Mouse (Mus musculus) MEL (cell line): ENCODE data around the gene Nop2. TPM values are rescaled to one million over a fixed set of nuclear protein-coding genes. Genes with fewer than 3 reads are reported as not detected.
A peak's percentile ranks its signal among the peaks of the same experiment; 100 is the strongest.

Source experiments
- DNase-seq: peaks from one replicate; pipeline ENCODE4 v3.0.0; 2011; ENCODE audit warnings: low read depth, low spot score
- H3K27ac ChIP-seq: 2 replicates; pipeline ENCODE4 v1.5.1; 2012; ENCODE audit warnings: low read depth, mild to moderate bottlenecking, control low read depth, low read length, moderate library complexity; ENCODE audit not compliant: control insufficient read depth
- H3K27me3 ChIP-seq, 2 experiments: fragments of 150-350 bp in 1 of 2; sonication (generic) in 1 of 2; 2 replicates each; pipeline ENCODE4 v1.6.1; 2012; ENCODE audit warnings: low read length in 2 of 2, mild to moderate bottlenecking in 2 of 2, improper control_type of control experiment in 1 of 2, moderate library complexity in 1 of 2; ENCODE audit not compliant: insufficient read depth in 2 of 2, control insufficient read depth in 1 of 2
- H3K36me3 ChIP-seq, 2 experiments: 2 replicates each; pipeline ENCODE4 v1.6.1; 2012 to 2014; ENCODE audit warnings: low read length in 2 of 2, improper control_type of control experiment in 1 of 2, inconsistent platforms in 1 of 2, mild to moderate bottlenecking in 1 of 2; ENCODE audit not compliant: insufficient read depth in 2 of 2, control insufficient read depth in 1 of 2
- H3K4me1 ChIP-seq, 2 experiments: fragments of 150-350 bp in 1 of 2; sonication (generic) in 1 of 2; 2 replicates each; pipeline ENCODE4 v1.6.1; 2012; ENCODE audit warnings: low read length in 2 of 2, improper control_type of control experiment in 1 of 2, mild to moderate bottlenecking in 1 of 2; ENCODE audit not compliant: insufficient read depth in 2 of 2, control insufficient read depth in 1 of 2
- H3K4me3 ChIP-seq, 2 experiments: fragments of 150-350 bp in 1 of 2; sonication (generic) in 1 of 2; 2 replicates each; pipeline ENCODE4 v1.5.1; 2012; ENCODE audit warnings: low read depth in 2 of 2, low read length in 2 of 2, mild to moderate bottlenecking in 2 of 2, moderate library complexity in 2 of 2, control low read depth in 1 of 2, improper control_type of control experiment in 1 of 2; ENCODE audit not compliant: control insufficient read depth in 1 of 2, insufficient read depth in 1 of 2
- H3K79me2 ChIP-seq: 2 replicates; pipeline ENCODE4 v1.6.1; 2012; ENCODE audit warnings: mild to moderate bottlenecking, low read length, moderate library complexity; ENCODE audit not compliant: control insufficient read depth, poor library complexity, insufficient read depth
- H3K9ac ChIP-seq: 2 replicates; pipeline ENCODE4 v1.6.1; 2012; ENCODE audit warnings: low read depth, mild to moderate bottlenecking, control low read depth, low read length, moderate library complexity; ENCODE audit not compliant: control insufficient read depth, poor library complexity, severe bottlenecking
- H3K9me3 ChIP-seq: fragments of 150-350 bp; sonication (generic); replicated peaks from 2 replicates; pipeline ENCODE4 v1.6.1; 2012; ENCODE audit warnings: mild to moderate bottlenecking, low read length, improper control_type of control experiment, moderate library complexity; ENCODE audit not compliant: insufficient read depth
- BHLHE40 ChIP-seq: IDR thresholded peaks from 2 replicates; pipeline ENCODE4 v1.6.1; 2012; ENCODE audit warnings: low read depth, mild to moderate bottlenecking, inconsistent platforms, low read length, improper control_type of control experiment, borderline replicate concordance
- CHD1 ChIP-seq: IDR thresholded peaks from 2 replicates; pipeline ENCODE4 v1.6.1; 2012; ENCODE audit warnings: low read depth, mild to moderate bottlenecking, inconsistent platforms, low read length, improper control_type of control experiment
- CTCF ChIP-seq, 3 experiments: IDR thresholded peaks in 2 of 3; conservative IDR thresholded peaks in 1 of 3; 2 replicates each; pipeline ENCODE4 v1.5.1; 2011 to 2012; ENCODE audit warnings: low read length in 3 of 3, low read depth in 2 of 3, mild to moderate bottlenecking in 2 of 3, improper control_type of control experiment in 1 of 3, inconsistent platforms in 1 of 3, mixed read lengths in 1 of 3, moderate library complexity in 1 of 3; ENCODE audit not compliant: control insufficient read depth in 1 of 3, insufficient read depth in 1 of 3, poor library complexity in 1 of 3, severe bottlenecking in 1 of 3
- E2F4 ChIP-seq: IDR thresholded peaks from 2 replicates; pipeline ENCODE4 v1.6.1; 2011; ENCODE audit warnings: low read depth, low read length, improper control_type of control experiment, borderline replicate concordance
- ELF1 ChIP-seq: IDR thresholded peaks from 2 replicates; pipeline ENCODE4 v1.6.1; 2014; ENCODE audit warnings: low read depth, mild to moderate bottlenecking, inconsistent platforms, low read length, improper control_type of control experiment, moderate library complexity
- ETS1 ChIP-seq: IDR thresholded peaks from 2 replicates; pipeline ENCODE4 v1.6.1; 2012; ENCODE audit warnings: low read depth, mild to moderate bottlenecking, inconsistent platforms, low read length, improper control_type of control experiment, moderate library complexity
- GATA1 ChIP-seq: IDR thresholded peaks from 2 replicates; pipeline ENCODE4 v1.6.1; 2011; ENCODE audit warnings: low read depth, low read length, improper control_type of control experiment
- HCFC1 ChIP-seq: IDR thresholded peaks from 2 replicates; pipeline ENCODE4 v1.6.1; 2012; ENCODE audit warnings: low read depth, mild to moderate bottlenecking, inconsistent platforms, low read length, improper control_type of control experiment, moderate library complexity
- JUND ChIP-seq: IDR thresholded peaks from 2 replicates; pipeline ENCODE4 v1.6.1; 2011; ENCODE audit warnings: low read depth, mild to moderate bottlenecking, improper control_type of control experiment, low read length
- KAT2A ChIP-seq: conservative IDR thresholded peaks from 2 replicates; pipeline ENCODE4 v1.6.1; 2012; ENCODE audit warnings: low read depth, low read length, improper control_type of control experiment, inconsistent platforms
- MAX ChIP-seq: IDR thresholded peaks from 2 replicates; pipeline ENCODE4 v1.6.1; 2011; ENCODE audit warnings: low read length, improper control_type of control experiment
- MAZ ChIP-seq: IDR thresholded peaks from 2 replicates; pipeline ENCODE4 v1.6.1; 2012; ENCODE audit warnings: low read depth, mild to moderate bottlenecking, inconsistent platforms, low read length, improper control_type of control experiment
- MEF2A ChIP-seq: IDR thresholded peaks from 2 replicates; pipeline ENCODE4 v1.6.1; 2014; ENCODE audit warnings: low read depth, mild to moderate bottlenecking, inconsistent platforms, low read length, improper control_type of control experiment; ENCODE audit not compliant: poor library complexity, insufficient replicate concordance, severe bottlenecking; ENCODE audit errors: extremely low read depth
- MXI1 ChIP-seq: IDR thresholded peaks from 2 replicates; pipeline ENCODE4 v1.6.1; 2011; ENCODE audit warnings: mild to moderate bottlenecking, low read depth, low read length, improper control_type of control experiment
- MYB ChIP-seq: IDR thresholded peaks from 2 replicates; pipeline ENCODE4 v1.6.1; 2011; ENCODE audit warnings: mild to moderate bottlenecking, low read depth, low read length, improper control_type of control experiment
- MYC ChIP-seq: IDR thresholded peaks from 2 replicates; pipeline ENCODE4 v1.6.1; 2011; ENCODE audit warnings: low read depth, mild to moderate bottlenecking, low read length, improper control_type of control experiment, moderate library complexity
- NELFE ChIP-seq: IDR thresholded peaks from 2 replicates; pipeline ENCODE4 v1.6.1; 2011; ENCODE audit warnings: low read depth, low read length, improper control_type of control experiment
- NRF1 ChIP-seq: IDR thresholded peaks from 2 replicates; pipeline ENCODE4 v1.6.1; 2014; ENCODE audit warnings: low read depth, mild to moderate bottlenecking, inconsistent platforms, low read length, improper control_type of control experiment, moderate library complexity; ENCODE audit not compliant: poor library complexity, insufficient read depth, severe bottlenecking
- POLR2A ChIP-seq, 2 experiments: IDR thresholded peaks; 2 replicates each; pipeline ENCODE4 v1.6.1; 2011 to 2012; ENCODE audit warnings: low read length in 2 of 2, mild to moderate bottlenecking in 2 of 2, control low read depth in 1 of 2, improper control_type of control experiment in 1 of 2, low read depth in 1 of 2, moderate library complexity in 1 of 2; ENCODE audit not compliant: control insufficient read depth in 1 of 2, insufficient read depth in 1 of 2, poor library complexity in 1 of 2
- POLR2AphosphoS2 ChIP-seq: IDR thresholded peaks from 2 replicates; pipeline ENCODE4 v1.6.1; 2011; ENCODE audit warnings: low read length, improper control_type of control experiment
- POLR2AphosphoS5 ChIP-seq: IDR thresholded peaks from 2 replicates; pipeline ENCODE4 v1.6.1; 2012; ENCODE audit warnings: low read depth, borderline replicate concordance, mild to moderate bottlenecking, inconsistent platforms, low read length, moderate library complexity, mixed read lengths
- RAD21 ChIP-seq: IDR thresholded peaks from 2 replicates; pipeline ENCODE4 v1.6.1; 2011; ENCODE audit warnings: mild to moderate bottlenecking, low read depth, low read length, improper control_type of control experiment
- RCOR1 ChIP-seq: IDR thresholded peaks from 2 replicates; pipeline ENCODE4 v1.6.1; 2012; ENCODE audit warnings: low read depth, mild to moderate bottlenecking, inconsistent platforms, low read length, improper control_type of control experiment
- SIN3A ChIP-seq: IDR thresholded peaks from 2 replicates; pipeline ENCODE4 v1.6.1; 2012; ENCODE audit warnings: low read length, improper control_type of control experiment, inconsistent platforms
- SMC3 ChIP-seq: IDR thresholded peaks from 2 replicates; pipeline ENCODE4 v1.6.1; 2011; ENCODE audit warnings: low read depth, low read length, improper control_type of control experiment
- TAL1 ChIP-seq: IDR thresholded peaks from 2 replicates; pipeline ENCODE4 v1.6.1; 2012; ENCODE audit warnings: mild to moderate bottlenecking, inconsistent platforms, low read length, moderate library complexity, mixed read lengths
- TBP ChIP-seq: IDR thresholded peaks from 2 replicates; pipeline ENCODE4 v1.8.0; 2011; ENCODE audit warnings: low read depth, low read length, improper control_type of control experiment
- TCF12 ChIP-seq: IDR thresholded peaks from 2 replicates; pipeline ENCODE4 v1.6.1; 2014; ENCODE audit warnings: low read depth, mild to moderate bottlenecking, inconsistent platforms, low read length, improper control_type of control experiment, moderate library complexity
- UBTF ChIP-seq: IDR thresholded peaks from 2 replicates; pipeline ENCODE4 v1.6.1; 2012; ENCODE audit warnings: low read depth, mild to moderate bottlenecking, inconsistent platforms, low read length, improper control_type of control experiment, moderate library complexity, borderline replicate concordance; ENCODE audit not compliant: insufficient read depth
- USF1 ChIP-seq: IDR thresholded peaks from 2 replicates; pipeline ENCODE4 v1.6.1; 2014; ENCODE audit warnings: low read depth, mild to moderate bottlenecking, inconsistent platforms, low read length, improper control_type of control experiment, moderate library complexity
- USF2 ChIP-seq, 2 experiments: IDR thresholded peaks; 2 replicates each; pipeline ENCODE4 v1.6.1; 2011 to 2012; ENCODE audit warnings: improper control_type of control experiment in 2 of 2, low read length in 2 of 2, borderline replicate concordance in 1 of 2, inconsistent platforms in 1 of 2, low read depth in 1 of 2, mild to moderate bottlenecking in 1 of 2; ENCODE audit not compliant: insufficient read depth in 1 of 2
- ZKSCAN1 ChIP-seq: IDR thresholded peaks from 2 replicates; pipeline ENCODE4 v1.6.1; 2012; ENCODE audit warnings: low read depth, mild to moderate bottlenecking, inconsistent platforms, low read length, improper control_type of control experiment, moderate library complexity
- ZMIZ1 ChIP-seq: IDR thresholded peaks from 2 replicates; pipeline ENCODE4 v1.6.1; 2012; ENCODE audit warnings: low read depth, mild to moderate bottlenecking, inconsistent platforms, low read length, improper control_type of control experiment, moderate library complexity
- ZNF384 ChIP-seq: IDR thresholded peaks from 2 replicates; pipeline ENCODE4 v1.6.1; 2012; ENCODE audit warnings: low read depth, mild to moderate bottlenecking, inconsistent platforms, low read length, improper control_type of control experiment
- polyA plus RNA-seq, 2 experiments: library from polyadenylated mRNA; stranded (reverse) in 1 of 2; unstranded in 1 of 2; fragments of >175 nt in 1 of 2; fragments of >200 nt in 1 of 2; gene quantifications; 2 replicates each; pipeline versions ENCODE4 v1.2.1 to v1.2.4; 2012; ENCODE audit warnings: low replicate concordance in 2 of 2, low read depth in 1 of 2; ENCODE audit not compliant: insufficient read length in 2 of 2, insufficient read depth in 1 of 2, missing spikeins in 1 of 2
- total RNA-seq: library from RNA; depleted of rRNA; stranded (reverse); fragments of 300-350 nt; gene quantifications from 2 replicates; pipeline ENCODE4 v1.2.3, GENCODE M21; 2012

Gene Nop2
- total and polyA plus RNA-seq, 3 experiments, result 221 to 337 (median 263) TPM

GRCm38 (mm10) chr6:125160854-125161760 is 29.4 kb downstream of the Nop2 start:
- Histone ChIP-seq H3K79me2 (peaks cover 40% of the 10 kb centered on the region), H3K36me3 (peaks cover 0 to 36% of the 10 kb centered on the region in 2 experiments; a peak in 3 of 4 replicates), H3K27me3 (no peaks in the 10 kb centered on the region), H3K9me3 (no peaks in the 10 kb centered on the region), H3K4me3 (peak overlapping the region in 1 of 2 experiments; percentile 7; a peak in 1 of 4 replicates), H3K4me1 (peaks cover 0 to 43% of the 10 kb centered on the region in 2 experiments; a peak in 3 of 4 replicates), H3K27ac (peak overlapping the region; percentile 87), H3K9ac (peak overlapping the region; percentile 51)
- DNase-seq, result peak; percentile 92
- no peak for TF ChIP-seq USF1
- TF ChIP-seq ZMIZ1, result peak; percentile 97
- peak; percentile 97 for TF ChIP-seq POLR2AphosphoS2
- TF ChIP-seq KAT2A, result no peak
- peak; percentile 42; the same call in 1 of the 2 replicates for TF ChIP-seq GATA1
- peak; percentile 58; the same call in 1 of the 2 replicates for TF ChIP-seq ELF1
- TF ChIP-seq TCF12, result no peak
- no peak for TF ChIP-seq TBP
- TF ChIP-seq MAZ, result no peak
- peak; percentile 46; the same call in 1 of the 2 replicates for TF ChIP-seq MYC
- no peak for TF ChIP-seq UBTF
- TF ChIP-seq SMC3, result peak; percentile 48
- no peak for TF ChIP-seq E2F4
- peak; percentile 43; the same call in 1 of the 2 replicates for TF ChIP-seq NELFE
- TF ChIP-seq HCFC1, result 0 out of 2 replicates have a peak, but pooled peaks have one; percentile 46
- TF ChIP-seq JUND, result 0 out of 2 replicates have a peak, but pooled peaks have one; percentile 52
- no peak; a peak in 1 of 6 replicates for TF ChIP-seq CTCF (IDR thresholded peaks at IDR 0.05 in 2 of 3, conservative IDR thresholded peaks at IDR 0.05 in 1 of 3; ENCODE audit: control insufficient read depth in 1 of 3, insufficient read depth in 1 of 3, low read depth in 2 of 3, low read length in 3 of 3, poor library complexity in 1 of 3, severe bottlenecking in 1 of 3)
- no peak for TF ChIP-seq MEF2A
- TF ChIP-seq TAL1, result peak; percentile 43
- peak in 1 of 2 experiments; percentile 81; a peak in 1 of 4 replicates for TF ChIP-seq POLR2A (IDR thresholded peaks at IDR 0.05; ENCODE audit: control insufficient read depth in 1 of 2, insufficient read depth in 1 of 2, low read depth in 1 of 2, low read length in 2 of 2, poor library complexity in 1 of 2)
- TF ChIP-seq NRF1, result no peak
- TF ChIP-seq BHLHE40, result peak; percentile 35; the same call in 1 of the 2 replicates
- TF ChIP-seq RCOR1, result peak; percentile 63; the same call in 1 of the 2 replicates
- TF ChIP-seq MXI1, result 0 out of 2 replicates have a peak, but pooled peaks have one; percentile 31
- TF ChIP-seq MYB, result 0 out of 2 replicates have a peak, but pooled peaks have one; percentile 32
- no peak for TF ChIP-seq CHD1
- TF ChIP-seq ETS1, result peak; percentile 91
- TF ChIP-seq RAD21, result no peak
- TF ChIP-seq ZKSCAN1, result 0 out of 2 replicates have a peak, but pooled peaks have one; percentile 40
- peak; percentile 31; the same call in 1 of the 2 replicates for TF ChIP-seq POLR2AphosphoS5
- no peak for TF ChIP-seq MAX
- TF ChIP-seq SIN3A, result peak; percentile 90
- TF ChIP-seq USF2 (IDR thresholded peaks at IDR 0.05; ENCODE audit: borderline replicate concordance in 1 of 2, insufficient read depth in 1 of 2, low read depth in 1 of 2, low read length in 2 of 2), result no peak
- TF ChIP-seq ZNF384, result no peak
